Mouse (Mus musculus): ENCODE results near the gene Aven.
"Not testable (repeated sequence)": the region's sequence is repeated elsewhere in the genome, so short reads cannot be mapped to it uniquely, and the experiment has no call there.

Gene Aven

DNA sequence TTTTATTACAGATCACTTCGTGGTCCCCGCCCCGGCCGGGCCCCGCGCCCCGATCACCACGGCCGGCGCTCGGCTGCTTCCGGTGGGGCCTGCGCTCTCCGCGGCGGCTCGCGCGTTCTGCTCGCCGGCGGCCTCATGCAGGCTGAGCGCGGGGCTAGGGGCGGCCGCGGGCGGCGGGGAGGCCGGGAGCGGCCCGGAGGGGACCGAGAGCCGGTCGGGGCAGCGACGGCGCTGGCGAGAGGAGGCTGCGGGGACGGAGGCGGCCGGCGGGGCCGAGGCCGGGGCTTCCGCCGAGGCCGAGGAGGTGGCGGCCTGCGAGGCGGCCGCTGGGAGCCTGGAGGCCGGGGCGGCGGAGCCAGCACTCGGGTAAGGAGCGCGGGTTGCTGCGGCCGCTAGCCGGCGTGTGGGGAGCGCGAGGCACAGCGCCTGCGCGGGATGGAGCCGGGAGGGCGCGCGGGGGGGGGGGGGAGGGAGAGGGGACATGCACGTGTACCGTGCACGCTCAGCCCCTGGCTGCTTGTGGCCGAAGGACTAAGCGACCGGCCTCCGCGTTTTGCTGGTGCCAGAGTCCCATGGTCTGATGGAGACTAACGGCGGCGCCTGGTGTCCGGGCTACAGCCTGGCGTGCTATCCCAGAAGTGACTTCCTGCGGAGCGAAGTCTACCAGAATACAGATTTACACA is at the start of gene Aven:
Gene Aven, plus strand, starts transcription at position 109 of the 683 bp plus-strand sequence.
- peak; percentile 86 for DNase-seq

DNA sequence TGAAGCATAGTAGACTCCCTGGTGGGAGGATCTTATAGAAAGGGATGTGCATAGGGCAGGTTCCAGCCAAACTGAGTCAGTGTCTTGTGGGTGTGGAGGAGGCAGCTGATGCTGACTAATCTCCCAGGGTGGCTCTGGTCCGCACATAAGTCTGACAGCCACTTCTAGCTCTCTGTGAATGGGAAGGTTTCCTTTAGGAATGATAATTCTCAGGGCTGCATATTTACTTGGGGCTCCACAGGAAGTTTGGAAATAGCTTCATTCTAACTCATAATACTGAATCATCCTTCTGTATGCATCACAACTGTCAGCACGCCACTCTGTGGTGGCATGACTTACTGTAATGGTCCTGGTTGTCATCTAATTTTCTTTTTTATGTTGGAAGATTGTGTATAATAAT is 49.3 kb upstream of the Aven start:
- DNase-seq = no peak

GRCm38 (mm10) chr2:112445511-112445910 is 47.3 kb upstream of the Aven start:
- DNase-seq = no peak

DNA sequence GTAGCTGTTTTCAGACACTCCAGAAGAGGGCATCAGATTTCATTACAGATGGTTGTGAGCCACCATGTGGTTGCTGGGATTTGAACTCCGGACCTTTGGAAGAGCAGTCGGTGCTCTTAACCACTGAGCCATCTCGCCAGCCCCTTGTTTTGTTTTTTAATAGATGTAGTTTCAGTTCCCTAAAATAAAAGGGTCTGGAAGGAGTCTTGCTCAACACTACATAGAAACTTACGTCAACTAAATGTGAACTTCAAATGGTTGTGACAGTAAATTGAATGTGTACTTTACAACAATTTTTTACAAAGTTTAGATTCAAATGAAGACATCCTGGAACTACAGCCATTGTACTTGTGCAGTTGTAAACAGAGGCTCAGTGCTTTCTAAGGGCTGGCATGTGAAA is 44.7 kb upstream of the Aven start:
- DNase-seq = not testable (repeated sequence)

GRCm38 (mm10) chr2:112448510-112449059 is 44.2 kb upstream of the Aven start:
- no peak for DNase-seq

DNA sequence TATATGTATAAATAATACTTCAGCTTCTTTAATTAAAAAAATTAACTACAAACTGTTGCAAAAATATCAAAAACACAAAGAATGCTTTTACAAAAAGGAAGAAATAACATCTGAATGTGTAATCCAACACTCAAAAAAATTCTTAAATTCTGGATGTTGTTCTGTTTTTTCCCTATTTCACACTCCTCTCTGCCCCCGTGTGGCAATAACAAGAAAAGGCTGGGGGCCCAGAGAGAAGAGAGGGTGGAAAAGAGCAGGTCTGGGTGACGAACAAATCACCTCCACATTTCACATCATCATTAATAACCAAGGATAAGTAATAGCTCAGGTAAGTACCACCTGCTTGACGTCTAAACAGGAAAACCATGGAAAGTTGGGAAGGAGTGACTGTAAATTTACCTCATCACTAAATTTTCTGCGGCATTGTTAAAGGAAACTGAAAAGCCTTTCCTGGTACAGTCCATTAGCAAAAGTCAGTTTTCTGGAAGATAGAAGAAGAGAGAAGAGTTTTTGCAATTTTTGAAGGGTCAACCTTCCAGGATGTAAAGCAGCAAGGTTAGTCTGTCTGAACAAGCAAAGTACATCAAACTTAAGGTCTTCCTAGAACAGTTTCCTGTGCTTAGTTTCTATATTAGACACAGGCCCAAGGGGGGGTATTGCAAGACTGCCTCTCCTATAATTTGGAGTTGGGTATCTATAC is 43.0 kb upstream of the Aven start:
- DNase-seq = peak; percentile 46

- DNase-seq = not testable (repeated sequence)
Observed at GRCm38 (mm10) chr2:112452513-112452912, 40.3 kb upstream of the Aven start.

DNA sequence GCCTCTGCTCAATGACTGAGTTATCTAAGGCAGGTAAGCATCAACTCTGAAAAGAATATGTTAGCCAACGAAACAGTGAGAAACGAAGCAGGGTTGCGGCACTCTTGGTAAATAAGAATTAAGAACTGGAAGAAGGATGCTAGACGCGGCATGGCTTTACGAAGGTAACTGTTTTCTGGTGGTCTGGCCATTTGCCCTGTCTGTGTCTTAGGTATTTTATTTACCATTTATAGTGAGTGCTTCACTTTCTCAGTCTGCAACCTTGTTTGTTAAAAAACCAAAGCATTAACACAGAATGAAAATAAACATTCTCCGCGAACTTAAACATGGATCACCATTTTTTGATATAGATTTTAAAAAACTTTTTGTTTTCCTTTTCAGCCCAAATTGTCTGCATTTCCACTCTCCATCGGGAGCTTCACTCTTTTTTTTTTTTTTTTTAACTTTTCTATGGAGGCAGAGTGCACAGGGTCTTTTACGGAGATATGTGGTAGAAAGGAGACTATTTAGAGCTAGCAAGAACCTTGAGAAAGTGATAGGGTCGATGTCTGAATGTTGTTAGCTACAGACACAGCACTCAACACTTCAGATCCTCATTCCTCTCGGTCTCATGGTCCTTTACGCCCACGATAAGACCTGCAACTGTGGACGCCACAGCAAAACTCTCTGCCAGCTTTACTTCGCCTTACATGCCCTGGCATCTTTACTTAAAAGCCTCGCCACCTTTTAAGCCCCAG is 38.5 kb upstream of the Aven start:
- DNase-seq = no peak

- DNase-seq = peak; percentile 99
Observed at GRCm38 (mm10) chr2:112454862-112455564, 37.8 kb upstream of the Aven start, which contains the start of gene Emc7. Gene Emc7, plus strand, starts transcription at chr2:112454997.

GRCm38 (mm10) chr2:112460557-112460956 is 32.2 kb upstream of the Aven start:
- no peak for DNase-seq

DNA sequence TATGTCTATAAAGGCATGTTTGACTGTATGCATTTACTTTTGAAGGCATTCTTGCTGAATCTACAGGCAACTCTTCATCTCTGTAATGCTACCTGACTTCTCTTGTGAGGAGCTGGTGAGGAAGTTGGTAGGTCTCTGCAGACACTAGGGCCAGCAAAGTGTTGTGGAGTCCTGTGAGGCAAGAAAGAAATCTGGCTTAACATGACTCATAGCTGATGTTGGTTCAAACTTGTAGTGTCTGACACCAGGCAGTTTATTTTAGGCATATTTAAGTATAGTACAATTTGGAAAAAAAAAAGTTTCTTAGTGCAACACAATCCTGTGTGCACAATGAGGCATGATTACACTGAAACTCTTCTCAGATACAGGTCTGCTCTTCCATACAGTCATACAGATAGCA is 23.2 kb upstream of the Aven start:
- DNase-seq = no peak

- DNase-seq = no peak
Observed at GRCm38 (mm10) chr2:112470961-112471381, 21.8 kb upstream of the Aven start.

GRCm38 (mm10) chr2:112472076-112472475 is 20.7 kb upstream of the Aven start:
- no peak for DNase-seq

DNA sequence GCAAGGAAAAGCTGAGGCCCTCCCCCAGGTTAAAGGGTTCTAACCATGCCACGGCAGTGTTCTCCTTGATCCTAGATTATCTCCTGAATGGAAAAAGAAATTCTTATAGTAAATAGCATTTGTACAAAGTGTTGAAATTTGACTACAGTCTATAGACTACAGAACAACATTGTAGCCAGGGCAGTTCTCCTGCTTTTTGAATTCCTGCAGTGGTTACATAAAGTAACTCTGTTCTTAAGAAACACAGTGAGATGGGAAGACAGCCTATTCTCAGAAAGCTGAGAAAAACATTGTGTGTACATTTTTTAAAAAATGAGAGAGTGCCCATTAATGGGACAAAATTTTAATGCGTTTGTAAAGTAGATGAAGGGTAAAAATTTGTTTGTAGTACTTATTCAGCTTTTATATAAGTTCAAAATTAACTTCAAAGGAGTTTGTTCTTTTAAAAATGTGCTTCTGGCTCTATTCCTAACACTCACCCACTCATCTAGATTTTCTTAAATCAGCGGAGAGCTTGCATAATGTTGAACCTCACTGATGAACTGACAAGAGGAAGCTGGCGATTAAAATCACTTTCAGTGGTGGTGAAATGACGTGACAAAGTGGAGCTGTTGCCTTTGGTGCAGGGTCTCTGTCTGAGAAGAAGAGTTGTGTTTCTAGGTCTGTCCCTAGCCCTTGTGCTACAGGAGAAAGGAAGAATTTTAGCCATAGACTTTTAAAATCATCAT is 17.6 kb upstream of the Aven start:
- peak; percentile 41 for DNase-seq

DNA sequence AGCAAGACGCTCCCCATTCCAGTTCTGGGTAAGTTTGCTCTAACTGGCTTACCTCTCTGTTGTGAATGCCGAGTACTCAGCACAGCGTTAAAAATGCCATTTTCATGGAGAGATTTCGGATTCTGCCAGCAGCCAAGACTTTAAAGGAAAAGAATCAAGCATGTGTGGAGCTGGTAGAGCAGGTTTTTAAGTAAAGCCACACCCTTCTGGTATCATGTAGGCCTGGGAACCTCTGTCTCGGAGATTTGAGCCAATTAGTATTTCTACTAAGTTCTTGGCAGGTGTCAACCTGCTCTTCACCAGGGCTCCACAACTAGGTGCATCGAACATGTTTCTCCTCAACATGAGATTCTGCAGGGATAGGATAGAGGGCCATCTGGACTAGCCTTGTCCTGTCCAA is 16.2 kb upstream of the Aven start:
- no peak for DNase-seq

DNA sequence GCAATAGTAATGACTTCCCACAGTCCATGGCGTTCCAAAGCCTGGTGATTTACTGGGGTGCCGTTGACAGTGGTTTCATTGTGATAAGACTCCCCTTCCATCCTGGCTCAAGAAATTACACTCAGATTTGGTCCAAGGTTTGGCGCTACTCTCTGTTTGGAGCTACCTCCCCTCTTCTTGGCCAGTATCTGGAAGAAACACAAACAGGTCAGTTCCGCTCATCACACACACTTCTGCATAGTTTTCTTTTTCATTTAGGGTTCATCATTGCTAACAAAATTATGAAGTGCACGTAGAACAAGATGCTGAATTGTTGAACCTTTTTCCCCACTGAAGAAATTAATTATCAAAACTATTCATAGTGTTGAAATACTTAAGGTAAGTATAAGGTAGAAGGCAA is 12.1 kb upstream of the Aven start, which contains the start of gene Chrm5:
Gene Chrm5, minus strand, starts transcription at position 101 of the 400 bp plus-strand sequence.
- DNase-seq = no peak

DNA sequence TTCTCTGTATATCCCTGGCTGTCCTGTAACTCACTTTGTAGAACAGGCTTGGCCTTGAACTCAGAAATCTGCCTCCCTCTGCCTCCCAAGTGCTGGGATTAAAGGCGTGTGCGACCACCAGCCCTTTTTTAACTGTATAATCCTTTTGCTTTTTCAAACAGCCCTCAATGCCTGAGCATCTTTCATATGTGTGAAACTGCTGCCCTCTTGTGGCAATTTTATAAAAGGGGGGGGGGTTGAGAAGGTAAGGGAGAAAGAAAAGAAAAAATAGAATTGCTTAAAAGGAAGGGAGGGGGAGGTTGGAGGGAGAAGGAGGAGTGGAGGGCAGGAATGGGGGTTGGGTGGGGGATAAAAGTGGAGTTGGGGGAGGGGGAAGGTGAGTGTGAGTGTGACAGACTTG is 11.2 kb upstream of the Aven start:
- peak; percentile 61 for DNase-seq

DNA sequence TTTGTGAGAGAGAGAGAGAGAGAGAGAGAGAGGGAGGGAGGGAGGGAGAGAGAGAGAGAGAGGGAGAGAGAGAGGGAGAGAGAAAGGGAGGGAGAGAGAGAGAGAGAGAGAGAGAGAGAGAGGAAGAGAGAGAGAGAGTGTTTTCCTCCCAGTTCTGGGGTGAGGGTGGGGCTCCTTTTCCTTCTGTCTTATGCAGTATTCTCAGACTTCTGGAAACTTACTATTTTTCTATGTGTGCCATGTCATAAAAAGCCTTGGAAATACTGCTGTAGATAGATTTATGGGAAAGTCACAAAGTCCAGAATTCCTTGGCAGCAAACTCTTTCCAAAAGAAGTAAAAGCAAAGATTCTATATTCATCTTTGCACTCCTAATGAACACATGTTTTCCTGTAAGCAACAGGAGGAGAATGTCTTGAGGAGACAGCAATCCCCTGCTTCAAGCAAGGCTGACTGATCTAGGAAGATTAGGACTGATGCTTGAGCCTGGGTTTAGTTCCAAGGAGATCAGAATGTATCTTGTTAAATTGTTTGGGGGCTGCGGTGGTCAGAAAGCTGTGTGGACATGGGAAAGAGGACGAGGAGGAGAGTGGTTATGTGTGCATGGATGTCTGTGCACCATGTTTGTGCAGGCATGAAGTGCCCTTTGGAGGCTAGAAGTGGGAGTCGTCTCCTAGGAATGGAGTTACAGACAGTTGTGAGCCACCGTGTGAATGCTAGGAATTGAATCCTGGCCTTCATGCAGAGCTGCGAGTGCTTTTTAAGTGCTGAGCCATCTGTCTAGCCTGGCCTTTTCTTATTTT is 10.0 kb upstream of the Aven start:
- DNase-seq = no peak

GRCm38 (mm10) chr2:112483334-112483651 is 9.5 kb upstream of the Aven start:
- DNase-seq = no peak

DNA sequence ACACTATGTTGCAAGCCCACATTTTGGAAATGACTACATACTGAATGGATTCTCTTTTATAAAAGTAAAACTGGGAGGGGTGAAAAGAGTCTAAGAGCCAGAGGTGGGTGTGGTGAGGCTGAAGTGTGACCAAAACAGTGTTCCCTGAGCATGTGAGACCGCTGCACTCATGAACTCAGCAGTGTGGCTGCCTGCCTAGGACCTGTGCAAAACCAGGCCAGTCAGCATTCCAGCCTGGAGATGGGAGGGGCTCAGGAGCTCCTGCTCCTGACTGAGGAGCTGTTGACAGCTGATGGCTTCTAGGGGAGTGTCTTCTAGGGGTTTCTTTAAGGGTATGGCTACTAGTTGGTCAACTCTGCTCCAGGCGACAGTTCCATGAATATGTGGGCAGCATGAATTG is 7.9 kb upstream of the Aven start:
- peak; percentile 38 for DNase-seq

DNA sequence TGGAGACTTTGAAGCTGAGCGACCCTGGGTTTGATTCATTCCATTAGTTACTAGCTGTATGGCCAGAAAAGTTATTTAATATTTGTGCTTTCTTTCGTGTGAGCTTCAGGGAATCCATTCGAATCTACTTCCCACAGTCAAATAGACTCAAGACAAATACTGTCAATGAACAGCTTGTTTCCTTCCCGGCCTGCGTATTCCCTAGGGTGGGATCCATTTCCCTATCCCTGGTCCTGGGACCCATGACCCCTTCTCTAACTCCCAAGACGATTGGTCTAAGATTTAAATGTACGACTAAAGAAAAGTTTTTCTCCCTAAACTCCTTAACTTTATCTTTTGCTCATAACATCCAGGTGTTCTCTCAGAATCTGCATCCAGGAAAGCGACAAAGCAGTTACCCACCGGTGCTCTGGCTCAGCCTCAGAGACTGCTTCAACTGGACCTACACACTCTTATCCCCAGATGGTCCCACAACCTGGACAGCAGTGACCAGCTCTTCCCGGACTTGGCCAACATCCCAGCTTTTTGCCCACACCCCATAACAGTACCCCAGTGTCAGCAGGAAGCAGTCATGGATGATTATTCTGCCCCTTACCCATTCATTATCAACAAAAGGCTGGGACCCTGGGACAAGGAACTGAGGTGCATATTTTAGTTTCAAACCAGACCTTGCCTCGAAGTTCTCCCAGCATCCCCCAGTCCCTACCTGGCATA is 2.1 kb upstream of the Aven start:
- DNase-seq = no peak

Data from lung, postnatal 10 days (tissue).